Mouse (Mus musculus): ENCODE results near the gene Plekho2. TPM values are rescaled to one million over a fixed set of nuclear protein-coding genes. Genes with fewer than 3 reads are reported as not detected.
A peak's percentile ranks its signal among the peaks of the same experiment; 100 is the strongest.

Plekho2 gene
- polyA plus RNA-seq, 1 experiment, result 58.1 TPM

GRCm38 (mm10) chr9:65535789-65536469 lies 43.9 kb downstream of the Plekho2 start:
- TF ChIP-seq CTCF (IDR thresholded peaks at IDR 0.05; ENCODE audit: borderline replicate concordance, insufficient read depth, low read length), result no peak
- no peak for TF ChIP-seq POLR2A (IDR thresholded peaks at IDR 0.05; ENCODE audit: low read depth, low read length)
- no peaks in the 10 kb centered on the region for H3K4me1 ChIP-seq (ENCODE audit: control insufficient read depth, insufficient read depth, low read length)
- no peak overlapping the region for H3K4me3 ChIP-seq (ENCODE audit: insufficient read depth, low read length)
- no peak overlapping the region for H3K27ac ChIP-seq (ENCODE audit: insufficient read depth, low read length)

- Histone ChIP-seq H3K27ac (ENCODE audit: insufficient read depth, low read length) (no peak overlapping the region), H3K4me3 (ENCODE audit: insufficient read depth, low read length) (no peak overlapping the region), H3K4me1 (ENCODE audit: control insufficient read depth, insufficient read depth, low read length) (no peaks in the 10 kb centered on the region)
- TF ChIP-seq POLR2A (IDR thresholded peaks at IDR 0.05; ENCODE audit: low read depth, low read length) (no peak), CTCF (IDR thresholded peaks at IDR 0.05; ENCODE audit: borderline replicate concordance, insufficient read depth, low read length) (no peak)
Observed at GRCm38 (mm10) chr9:65535191-65535722, 44.6 kb downstream of the Plekho2 start.

- Histone ChIP-seq H3K4me1 (ENCODE audit: control insufficient read depth, insufficient read depth, low read length) (peaks cover 2% of the 10 kb centered on the region; the same call in 1 of the 2 replicates), H3K4me3 (ENCODE audit: insufficient read depth, low read length) (no peak overlapping the region), H3K27ac (ENCODE audit: insufficient read depth, low read length) (no peak overlapping the region)
- no peak for TF ChIP-seq CTCF (IDR thresholded peaks at IDR 0.05; ENCODE audit: borderline replicate concordance, insufficient read depth, low read length)
- no peak for TF ChIP-seq POLR2A (IDR thresholded peaks at IDR 0.05; ENCODE audit: low read depth, low read length)
Observed at GRCm38 (mm10) chr9:65534111-65534510, 45.7 kb downstream of the Plekho2 start.

GRCm38 (mm10) chr9:65532986-65533385 lies 46.9 kb downstream of the Plekho2 start:
- H3K4me3 ChIP-seq (ENCODE audit: insufficient read depth, low read length), result no peak overlapping the region
- H3K27ac ChIP-seq (ENCODE audit: insufficient read depth, low read length), result no peak overlapping the region; the same call in 1 of the 2 replicates
- no peak for TF ChIP-seq POLR2A (IDR thresholded peaks at IDR 0.05; ENCODE audit: low read depth, low read length)
- no peak for TF ChIP-seq CTCF (IDR thresholded peaks at IDR 0.05; ENCODE audit: borderline replicate concordance, insufficient read depth, low read length)
- peaks cover 2% of the 10 kb centered on the region; the same call in 1 of the 2 replicates for H3K4me1 ChIP-seq (ENCODE audit: control insufficient read depth, insufficient read depth, low read length)

GRCm38 (mm10) chr9:65531283-65531682 lies 48.6 kb downstream of the Plekho2 start:
- Histone ChIP-seq H3K4me1 (ENCODE audit: control insufficient read depth, insufficient read depth, low read length) (peaks cover 2% of the 10 kb centered on the region; the same call in 1 of the 2 replicates), H3K27ac (ENCODE audit: insufficient read depth, low read length) (no peak overlapping the region), H3K4me3 (ENCODE audit: insufficient read depth, low read length) (no peak overlapping the region)
- TF ChIP-seq CTCF (IDR thresholded peaks at IDR 0.05; ENCODE audit: borderline replicate concordance, insufficient read depth, low read length) (no peak), POLR2A (IDR thresholded peaks at IDR 0.05; ENCODE audit: low read depth, low read length) (no peak)

GRCm38 (mm10) chr9:65529659-65530058 lies 50.2 kb downstream of the Plekho2 start:
- Histone ChIP-seq H3K4me1 (ENCODE audit: control insufficient read depth, insufficient read depth, low read length) (peaks cover 2% of the 10 kb centered on the region; the same call in 1 of the 2 replicates), H3K27ac (ENCODE audit: insufficient read depth, low read length) (no peak overlapping the region), H3K4me3 (ENCODE audit: insufficient read depth, low read length) (no peak overlapping the region)
- TF ChIP-seq POLR2A (IDR thresholded peaks at IDR 0.05; ENCODE audit: low read depth, low read length) (no peak), CTCF (IDR thresholded peaks at IDR 0.05; ENCODE audit: borderline replicate concordance, insufficient read depth, low read length) (no peak)

- Histone ChIP-seq H3K4me1 (ENCODE audit: control insufficient read depth, insufficient read depth, low read length) (peaks cover 2% of the 10 kb centered on the region; the same call in 1 of the 2 replicates), H3K27ac (ENCODE audit: insufficient read depth, low read length) (no peak overlapping the region)
Observed at GRCm38 (mm10) chr9:65528417-65529038, 51.3 kb downstream of the Plekho2 start.

GRCm38 (mm10) chr9:65525445-65526195 lies 54.2 kb downstream of the Plekho2 start:
- peaks cover 2% of the 10 kb centered on the region for H3K4me1 ChIP-seq (ENCODE audit: control insufficient read depth, insufficient read depth, low read length)

More at GRCm38 (mm10) chr9:65528417-65529038, 51.3 kb downstream of the Plekho2 start:
- TF ChIP-seq POLR2A (IDR thresholded peaks at IDR 0.05; ENCODE audit: low read depth, low read length) (no peak), CTCF (IDR thresholded peaks at IDR 0.05; ENCODE audit: borderline replicate concordance, insufficient read depth, low read length) (no peak)
- H3K4me3 ChIP-seq (ENCODE audit: insufficient read depth, low read length), result no peak overlapping the region

GRCm38 (mm10) chr9:65523611-65524364 lies 56.1 kb downstream of the Plekho2 start:
- no peak overlapping the region for H3K4me3 ChIP-seq (ENCODE audit: insufficient read depth, low read length)
- TF ChIP-seq CTCF (IDR thresholded peaks at IDR 0.05; ENCODE audit: borderline replicate concordance, insufficient read depth, low read length) (peak; percentile 99), POLR2A (IDR thresholded peaks at IDR 0.05; ENCODE audit: low read depth, low read length) (no peak)
- no peak overlapping the region for H3K27ac ChIP-seq (ENCODE audit: insufficient read depth, low read length)
- no peaks in the 10 kb centered on the region; the same call in 1 of the 2 replicates for H3K4me1 ChIP-seq (ENCODE audit: control insufficient read depth, insufficient read depth, low read length)

More at GRCm38 (mm10) chr9:65525445-65526195, 54.2 kb downstream of the Plekho2 start:
- TF ChIP-seq CTCF (IDR thresholded peaks at IDR 0.05; ENCODE audit: borderline replicate concordance, insufficient read depth, low read length) (no peak), POLR2A (IDR thresholded peaks at IDR 0.05; ENCODE audit: low read depth, low read length) (no peak)
- Histone ChIP-seq H3K27ac (ENCODE audit: insufficient read depth, low read length) (peak overlapping the region; percentile 43; the same call in 1 of the 2 replicates), H3K4me3 (ENCODE audit: insufficient read depth, low read length) (no peak overlapping the region)

All from embryonic fibroblast, embryonic 13.5 days (primary cell).